In genomic region chr17:44738121-44738637, GRCm38 (mm10) we compare ENCODE assay signal across 8 mouse cellular contexts. TPM values are rescaled to one million over a fixed set of nuclear protein-coding genes. Genes with fewer than 3 reads are reported as not detected.
DNase-seq lines count a peak whose midpoint lies in the region; ATAC-seq lines count a peak whose summit lies in the region.

No protein-coding gene starts in this region.

- peaks cover 48% of the 10 kb centered on the region for H3K27me3 ChIP-seq in forebrain, embryonic 16.5 days (replicated peaks; ENCODE audit: control insufficient read depth, insufficient read depth, low read length)

- no peaks in the 10 kb centered on the region for H3K36me3 ChIP-seq in forebrain, embryonic 16.5 days (ENCODE audit: control insufficient read depth, insufficient read depth)

- peak overlapping the region; percentile 1; the same call in 1 of the 2 replicates for H3K4me2 ChIP-seq in forebrain, embryonic 16.5 days (ENCODE audit: low read length)

- H3K9ac ChIP-seq in forebrain, embryonic 16.5 days (replicated peaks; ENCODE audit: low read depth, low read length), result no peak overlapping the region

- H3K9me3 ChIP-seq in forebrain, embryonic 16.5 days (ENCODE audit: control insufficient read depth, low read length), result no peaks in the 10 kb centered on the region

- H3K4me1 ChIP-seq in forebrain, embryonic 16.5 days (replicated peaks; ENCODE audit: control insufficient read depth, insufficient read depth, low read length), result peaks cover 31% of the 10 kb centered on the region

- no peak overlapping the region for H3K4me3 ChIP-seq in forebrain, embryonic 16.5 days (replicated peaks; ENCODE audit: low read length)

- no peak overlapping the region for H3K27ac ChIP-seq in forebrain, embryonic 16.5 days (ENCODE audit: low read length)

- ATAC-seq in forebrain, embryonic 16.5 days, result no peak
- ATAC-seq in megakaryocyte, adult 5-6 weeks (ENCODE audit: poor library complexity, severe bottlenecking), result 0 out of 2 replicates have a peak, but pooled peaks have one; percentile 1
- no peak for ATAC-seq in cerebellum, adult (ENCODE audit: insufficient number of reproducible peaks, low FRiP score, low TSS enrichment)

- WGBS in forebrain, embryonic 16.5 days, result 1% methylated on average over 14 of the region's 22 CpGs

- peak; percentile 16 to 25 for DNase-seq in kidney, postnatal 4 days
- no peak for DNase-seq in kidney, adult 9 months
- peak; percentile 20 for DNase-seq in R1 (ENCODE audit: low read depth, low spot score)
- no peak for DNase-seq in cerebellum, adult 11 months
- DNase-seq in urinary bladder, postnatal 14 days (ENCODE audit: low spot score), result no peak

RNA-seq across cellular contexts. Expression of gene Supt3, which starts 38.8 kb away (rescaled TPM):
- polyA plus RNA-seq in forebrain, embryonic 16.5 days (2015; fragmentation: Nextera tagmentation; extraction: Ambion mirVana), result 20.4 and 20.5 TPM in 2 replicates
- total RNA-seq in megakaryocyte, adult 5-6 weeks (2015), result 18.0 and 18.9 TPM in 2 replicates
- total RNA-seq in megakaryocyte, adult 5-6 weeks (2017), result 7.8 and 9.8 TPM in 2 replicates

Comparison
In these comparisons a context has a peak if more than half of its experiments do, and no peak if none do; other contexts are left out.
1. DNase-seq: peak in kidney, postnatal 4 days (2 of 2) and R1 (single experiment); none in kidney, adult 9 months (single experiment), cerebellum, adult 11 months (single experiment) and urinary bladder, postnatal 14 days (single experiment).